Mouse (Mus musculus) kidney, embryonic 14.5 days (tissue): ENCODE results near the gene Gpr107. TPM values are rescaled to one million over a fixed set of nuclear protein-coding genes. Genes with fewer than 3 reads are reported as not detected.

ENCODE experiments used
- ATAC-seq: fragments of 200-750 bp; cut with Nextera tagmentation; 2 replicates; pipeline ENCODE4 v1.8.0; 2017; ENCODE audit warnings: moderate number of reproducible peaks, mild to moderate bottlenecking, moderate TSS enrichment, moderate library complexity; ENCODE audit not compliant: low FRiP score, low TSS enrichment
- H3K27ac ChIP-seq: fragments of 300-500 bp; sonication (generic); 2 replicates; pipeline ENCODE4 v1.5.1; 2014; ENCODE audit warnings: low read depth, mild to moderate bottlenecking, low read length, moderate library complexity, mixed read lengths
- H3K27me3 ChIP-seq: fragments of 300-500 bp; sonication (generic); 2 replicates; pipeline ENCODE4 v1.6.1; 2014; ENCODE audit warnings: mild to moderate bottlenecking, low read length; ENCODE audit not compliant: control insufficient read depth, insufficient read depth
- H3K36me3 ChIP-seq: fragments of 300-500 bp; sonication (generic); 2 replicates; pipeline ENCODE4 v1.6.1; 2014; ENCODE audit warnings: low read length, mixed read lengths; ENCODE audit not compliant: control insufficient read depth, insufficient read depth
- H3K4me1 ChIP-seq: fragments of 300-500 bp; sonication (generic); 2 replicates; pipeline ENCODE4 v1.6.1; 2014; ENCODE audit warnings: low read length, mixed read lengths; ENCODE audit not compliant: control insufficient read depth, insufficient read depth
- H3K4me2 ChIP-seq: fragments of 300-500 bp; sonication (generic); replicated peaks from 2 replicates; pipeline ENCODE4 v1.6.1; 2014; ENCODE audit warnings: low read depth, mild to moderate bottlenecking, low read length
- H3K4me3 ChIP-seq: fragments of 300-500 bp; sonication (generic); 2 replicates; pipeline ENCODE4 v1.5.1; 2014; ENCODE audit warnings: mild to moderate bottlenecking, low read length
- H3K9ac ChIP-seq: fragments of 300-500 bp; sonication (generic); 2 replicates; pipeline ENCODE4 v1.6.1; 2014; ENCODE audit warnings: low read depth, mild to moderate bottlenecking, low read length, moderate library complexity
- H3K9me3 ChIP-seq: fragments of 300-500 bp; sonication (generic); 2 replicates; pipeline ENCODE4 v1.6.1; 2016; ENCODE audit warnings: low read length; ENCODE audit not compliant: control insufficient read depth
- WGBS: fragments of 180-500 bp; shearing (Covaris S2); extraction: QIAGEN DNeasy Blood & Tissue Kit; methylation state at CpG from one replicate; pipeline ENCODE4 v1.1.7; 2014; 5-methylcytosine and 5-hydroxymethylcytosine counted together
- polyA plus RNA-seq: library from polyadenylated mRNA; unstranded; fragments of >200 nt; fragmentation: Nextera tagmentation; extraction: Ambion mirVana; gene quantifications from 2 replicates; pipeline ENCODE4 v1.2.1, GENCODE M21; 2014

Gene Gpr107
- polyA plus RNA-seq: 26.6 and 27.5 TPM in 2 replicates

DNA sequence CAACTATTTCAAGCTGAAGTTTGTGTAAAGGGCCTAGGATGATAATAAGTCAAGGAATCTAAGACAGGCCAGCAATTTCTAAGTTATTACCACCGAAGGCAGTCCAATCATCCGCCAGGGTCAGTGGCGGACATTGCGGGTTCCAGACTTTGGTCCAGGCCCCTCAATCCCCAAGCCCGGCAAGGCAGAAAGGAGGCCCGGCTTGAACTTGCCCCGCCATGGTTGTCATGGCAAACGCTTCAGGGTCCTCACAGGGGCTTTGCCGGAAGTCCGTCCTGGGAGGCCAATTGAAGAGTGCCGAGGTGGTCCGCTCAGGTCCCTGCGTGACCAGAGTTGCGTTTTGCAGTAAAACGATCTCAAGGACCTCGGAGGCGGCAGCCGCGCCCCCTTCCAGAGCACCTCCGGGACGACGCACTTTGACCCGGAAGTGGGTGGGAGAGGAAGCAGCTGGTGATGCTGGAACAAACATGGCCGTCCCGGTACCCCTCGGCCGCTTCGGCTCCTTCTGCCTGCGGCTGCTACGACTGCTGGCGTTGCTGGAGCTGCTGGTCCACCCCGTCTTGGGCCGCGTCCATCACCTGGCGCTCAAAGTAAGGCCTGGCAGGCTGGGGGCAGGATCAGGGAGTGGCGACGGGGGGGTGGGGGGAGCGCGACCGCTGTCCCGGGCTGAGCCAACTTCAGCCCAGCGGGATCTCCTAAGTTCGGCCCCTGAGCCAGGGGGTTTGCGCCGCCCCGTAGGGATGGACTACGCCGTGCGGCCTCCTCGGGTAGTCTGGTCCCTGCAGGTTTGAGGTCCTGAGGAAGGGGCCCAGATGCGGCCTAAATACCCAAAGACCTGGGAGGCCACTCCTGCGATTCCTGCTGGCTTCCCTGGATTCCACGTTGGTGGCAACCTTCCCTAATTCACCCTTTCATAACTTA lies at the start of gene Gpr107:
Gene Gpr107, plus strand, starts transcription at position 425 of the 921 bp plus-strand sequence.
- Histone ChIP-seq H3K27me3 (no peaks in the 10 kb centered on the region), H3K9ac (peak within 1 kb of the TSS; percentile 79), H3K36me3 (no peaks in the 10 kb centered on the region; the same call in 1 of the 2 replicates), H3K4me1 (peaks cover 17% of the 10 kb centered on the region), H3K4me3 (peak within 1 kb of the TSS; percentile 98), H3K27ac (peak within 1 kb of the TSS; percentile 83), H3K4me2 (peak within 1 kb of the TSS; percentile 54), H3K9me3 (no peaks in the 10 kb centered on the region)
- peak; percentile 94 for ATAC-seq
- 1% methylated on average over 53 of the region's 53 CpGs for WGBS

DNA sequence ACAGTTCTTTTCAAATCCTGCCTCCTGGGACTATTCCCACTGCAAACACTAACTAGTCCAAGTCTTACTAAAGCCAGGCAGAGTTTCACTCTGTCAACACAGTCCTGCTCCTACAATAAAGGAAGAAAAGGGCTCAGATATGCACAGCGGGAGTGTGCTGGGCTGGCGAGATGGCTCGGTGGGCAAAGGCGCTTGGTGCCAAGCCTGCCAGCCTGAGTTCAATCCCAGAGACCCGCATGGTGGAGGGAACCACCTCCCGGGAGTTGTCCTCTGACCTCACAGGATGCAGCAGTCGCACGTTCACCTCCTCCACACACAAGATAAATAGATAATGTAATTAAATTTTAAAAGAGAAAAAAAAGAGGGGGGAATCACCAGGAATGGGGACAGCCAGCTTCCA lies 48.8 kb upstream of the Gpr107 start:
- Histone ChIP-seq H3K9ac (no peak overlapping the region), H3K27ac (no peak overlapping the region), H3K27me3 (no peaks in the 10 kb centered on the region), H3K4me2 (no peak overlapping the region), H3K36me3 (no peaks in the 10 kb centered on the region), H3K4me1 (0 out of 2 replicates have a peak, but pooled peaks cover 8% of the 10 kb centered on the region), H3K4me3 (no peak overlapping the region), H3K9me3 (no peaks in the 10 kb centered on the region)
- WGBS: 53% methylated on average over 8 of the region's 8 CpGs
- no peak for ATAC-seq

DNA sequence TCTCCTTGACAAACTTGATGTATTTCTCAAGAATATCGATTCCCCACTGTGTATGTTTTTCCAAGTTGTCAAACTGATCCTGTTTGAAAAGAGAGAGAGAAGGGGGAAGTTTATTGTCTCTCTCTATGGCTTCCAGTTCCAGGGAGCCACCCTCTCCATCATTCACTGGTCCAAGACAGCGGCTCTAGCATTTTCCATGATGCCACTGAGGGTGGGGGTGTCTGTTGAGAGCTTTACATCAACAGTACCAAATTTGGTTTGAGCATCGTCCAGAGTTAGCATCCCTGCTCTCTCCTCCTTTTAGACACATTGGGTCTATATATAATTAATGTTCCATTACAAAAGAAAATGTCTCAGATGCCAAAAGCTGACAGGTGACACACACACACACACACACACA lies 46.8 kb upstream of the Gpr107 start:
- H3K27ac ChIP-seq: no peak overlapping the region
- no peaks in the 10 kb centered on the region for H3K9me3 ChIP-seq
- H3K36me3 ChIP-seq: no peaks in the 10 kb centered on the region
- H3K27me3 ChIP-seq: no peaks in the 10 kb centered on the region
- H3K4me2 ChIP-seq: no peak overlapping the region
- 59% methylated on average over 3 of the region's 3 CpGs for WGBS
- ATAC-seq: no peak
- 0 out of 2 replicates have a peak, but pooled peaks cover 8% of the 10 kb centered on the region for H3K4me1 ChIP-seq
- no peak overlapping the region for H3K4me3 ChIP-seq
- no peak overlapping the region for H3K9ac ChIP-seq

DNA sequence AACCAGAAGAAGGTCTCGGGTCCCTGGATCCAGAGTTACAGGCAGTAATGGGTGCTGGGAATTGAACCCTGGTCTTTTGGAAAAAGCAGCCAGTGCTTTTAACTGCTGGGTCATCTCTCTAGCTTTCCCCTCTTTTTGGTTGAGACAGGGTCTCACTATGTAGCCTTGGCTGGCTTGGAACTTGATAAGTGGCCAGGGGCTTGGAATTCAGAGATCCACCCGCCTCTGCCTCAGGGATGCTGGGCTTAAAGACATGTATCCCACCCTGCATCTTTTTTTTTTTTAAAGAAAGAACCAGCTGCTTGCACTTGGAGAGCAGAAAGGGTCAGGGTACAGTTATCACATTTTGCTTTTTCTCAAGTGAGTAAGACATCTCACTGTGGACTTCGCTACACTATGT lies 46.1 kb upstream of the Gpr107 start:
- no peaks in the 10 kb centered on the region for H3K36me3 ChIP-seq
- no peaks in the 10 kb centered on the region for H3K27me3 ChIP-seq
- no peak overlapping the region for H3K4me3 ChIP-seq
- no peak for ATAC-seq
- H3K4me1 ChIP-seq: 0 out of 2 replicates have a peak, but pooled peaks cover 8% of the 10 kb centered on the region
- no peak overlapping the region for H3K4me2 ChIP-seq
- H3K27ac ChIP-seq: no peak overlapping the region
- H3K9ac ChIP-seq: no peak overlapping the region
- H3K9me3 ChIP-seq: no peaks in the 10 kb centered on the region
- WGBS: 90% methylated on average over 3 of the region's 3 CpGs

DNA sequence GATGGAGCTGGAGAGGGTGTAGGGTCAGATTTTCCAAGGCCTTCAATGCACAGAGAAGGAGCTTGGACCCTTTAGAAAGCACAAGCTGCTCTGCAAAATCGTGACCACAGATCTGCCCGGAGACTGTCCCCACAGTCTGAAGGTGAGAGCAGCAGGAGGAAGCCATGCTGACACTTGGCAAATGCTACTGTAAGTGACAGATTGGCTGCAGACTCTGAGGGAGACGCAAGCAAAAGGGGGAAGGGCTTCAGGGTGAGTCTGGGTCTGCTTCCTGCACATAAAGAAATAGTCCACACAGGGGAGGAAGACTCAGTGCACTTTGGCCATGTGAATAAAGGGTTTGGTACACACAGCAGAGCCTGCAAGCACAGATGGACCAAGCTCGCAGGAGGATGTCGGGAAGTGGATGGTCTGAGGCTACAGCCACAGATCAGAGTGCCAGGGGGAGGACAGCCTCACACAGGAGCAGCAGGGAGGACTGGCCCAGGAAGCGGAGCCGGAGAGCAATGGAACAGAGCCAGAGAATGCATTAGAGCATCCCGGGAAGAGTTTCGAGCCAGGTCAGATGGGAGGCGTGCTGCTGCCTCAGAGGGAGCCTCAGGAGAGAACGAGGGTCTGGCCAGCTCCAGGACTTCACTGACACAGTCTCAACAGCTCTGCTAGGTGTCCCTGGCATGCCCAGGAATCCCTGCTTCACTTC lies 45.3 kb upstream of the Gpr107 start:
- H3K9ac ChIP-seq: 0 out of 2 replicates have a peak overlapping the region, but pooled peaks have one; percentile 14
- H3K36me3 ChIP-seq: no peaks in the 10 kb centered on the region
- 37% methylated on average over 11 of the region's 11 CpGs for WGBS
- H3K27me3 ChIP-seq: no peaks in the 10 kb centered on the region
- no peak overlapping the region for H3K4me3 ChIP-seq
- no peaks in the 10 kb centered on the region for H3K9me3 ChIP-seq
- no peak for ATAC-seq
- H3K27ac ChIP-seq: peak overlapping the region; percentile 12; the same call in 1 of the 2 replicates
- H3K4me1 ChIP-seq: 0 out of 2 replicates have a peak, but pooled peaks cover 8% of the 10 kb centered on the region
- H3K4me2 ChIP-seq: no peak overlapping the region

DNA sequence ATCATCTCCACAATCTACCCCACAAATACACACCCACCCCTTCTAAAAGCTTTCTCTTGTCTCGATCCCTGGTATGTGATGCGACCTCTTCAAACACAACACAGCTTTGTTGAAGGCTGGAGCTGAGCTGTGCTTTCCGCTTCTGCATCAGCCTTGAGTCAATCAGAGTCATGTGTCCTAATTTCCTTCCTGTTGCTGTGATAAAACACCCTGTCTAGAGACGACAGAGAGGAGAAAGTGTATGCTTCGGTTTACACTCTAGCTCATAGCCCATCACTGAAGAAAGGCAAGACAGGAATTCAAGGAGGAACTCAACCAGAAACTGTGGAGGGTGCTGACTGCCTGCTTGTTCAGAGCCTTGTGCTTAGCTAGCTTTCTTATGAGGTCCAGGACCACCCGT lies 43.9 kb upstream of the Gpr107 start:
- no peak overlapping the region for H3K4me3 ChIP-seq
- H3K4me1 ChIP-seq: 0 out of 2 replicates have a peak, but pooled peaks cover 8% of the 10 kb centered on the region
- no peak overlapping the region for H3K4me2 ChIP-seq
- H3K9me3 ChIP-seq: no peaks in the 10 kb centered on the region
- H3K36me3 ChIP-seq: no peaks in the 10 kb centered on the region
- 67% methylated on average over 6 of the region's 6 CpGs for WGBS
- no peaks in the 10 kb centered on the region for H3K27me3 ChIP-seq
- H3K9ac ChIP-seq: no peak overlapping the region
- H3K27ac ChIP-seq: no peak overlapping the region
- no peak for ATAC-seq

DNA sequence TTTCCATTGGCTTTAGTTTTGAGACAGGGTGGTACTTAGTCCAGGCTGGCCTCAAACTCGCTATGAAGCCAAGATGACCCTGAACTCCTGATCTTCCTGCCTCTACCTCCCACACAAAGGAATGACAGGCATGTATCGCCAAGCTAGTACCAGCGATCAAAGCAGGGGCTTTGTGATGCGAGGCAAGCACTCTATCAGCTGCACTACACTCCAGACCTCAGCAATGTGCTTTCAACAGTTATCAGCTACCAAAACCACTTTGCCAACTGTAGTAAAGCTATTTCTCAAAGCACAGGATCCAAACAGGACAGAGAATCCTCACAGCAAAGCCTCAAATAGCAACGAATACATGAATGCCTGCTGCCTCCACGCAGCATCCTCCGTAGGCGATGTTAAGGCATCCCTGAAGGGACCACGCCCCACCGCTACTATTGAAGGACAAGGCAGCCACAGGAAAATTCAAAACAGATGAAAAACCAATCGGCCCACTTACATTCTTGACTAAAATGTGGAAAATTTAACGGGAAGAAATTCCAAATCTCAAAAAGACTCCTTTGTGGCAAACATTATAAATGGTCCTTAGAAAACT lies 42.1 kb upstream of the Gpr107 start:
- Histone ChIP-seq H3K27ac (no peak overlapping the region), H3K4me1 (peaks cover 10% of the 10 kb centered on the region; the same call in 1 of the 2 replicates), H3K4me3 (no peak overlapping the region), H3K9ac (no peak overlapping the region), H3K9me3 (no peaks in the 10 kb centered on the region), H3K4me2 (no peak overlapping the region), H3K27me3 (no peaks in the 10 kb centered on the region), H3K36me3 (no peaks in the 10 kb centered on the region)
- no peak for ATAC-seq
- WGBS: 80% methylated on average over 12 of the region's 12 CpGs

DNA sequence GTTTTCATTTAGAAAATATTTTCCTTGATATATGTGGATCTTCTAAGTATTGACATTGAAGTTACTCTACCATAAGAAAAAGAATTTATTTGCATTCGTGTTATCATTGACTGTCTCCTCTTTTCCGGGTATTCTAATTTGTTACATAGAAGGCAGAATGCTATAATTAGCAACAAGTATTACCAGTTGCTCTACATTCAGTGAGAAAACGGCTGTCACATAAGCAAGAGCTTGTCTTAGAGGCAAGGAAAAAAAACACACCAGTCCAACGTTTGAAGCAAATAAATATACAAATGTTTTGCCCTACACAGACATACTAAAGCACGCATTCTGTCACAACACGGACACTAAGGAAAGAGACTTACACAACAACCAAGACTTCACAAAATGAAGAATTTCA lies 40.4 kb upstream of the Gpr107 start:
- no peak overlapping the region for H3K4me3 ChIP-seq
- no peak overlapping the region for H3K27ac ChIP-seq
- no peak overlapping the region for H3K4me2 ChIP-seq
- no peaks in the 10 kb centered on the region for H3K27me3 ChIP-seq
- H3K9me3 ChIP-seq: no peaks in the 10 kb centered on the region
- no peaks in the 10 kb centered on the region for H3K36me3 ChIP-seq
- H3K9ac ChIP-seq: no peak overlapping the region
- ATAC-seq: no peak
- peaks cover 21% of the 10 kb centered on the region for H3K4me1 ChIP-seq
- 80% methylated on average over 6 of the region's 6 CpGs for WGBS
